Mouse (Mus musculus): ENCODE results near the gene Lysmd2. TPM values are rescaled to one million over a fixed set of nuclear protein-coding genes. Genes with fewer than 3 reads are reported as not detected.
A peak's percentile ranks its signal among the peaks of the same experiment; 100 is the strongest.
"Not testable (repeated sequence)": the region's sequence is repeated elsewhere in the genome, so short reads cannot be mapped to it uniquely, and the experiment has no call there.

Gene Lysmd2
- 1 to 10 TPM; 5.3 to 5.8 TPM for total RNA-seq (2021)
- long read RNA-seq, experiment 1, transcript Lysmd2-201 (3 exons, 1,189 nt): major isoform, 8 of 11 reads
- long read RNA-seq, experiment 1, partial matches to known transcripts: 0 of 11 reads
- long read RNA-seq, experiment 1, other reads (novel, unspliced or antisense): 3 of 11 reads
- long read RNA-seq, experiment 2, transcript Lysmd2-201 (3 exons, 1,189 nt): major isoform, 16 of 20 reads
- long read RNA-seq, experiment 2, partial matches to known transcripts: 0 of 20 reads
- long read RNA-seq, experiment 2, other reads (novel, unspliced or antisense): 1 of 20 reads

GRCm38 (mm10) chr9:75625556-75626307 is at the start of gene Lysmd2:
TSS of gene Lysmd2 (plus strand) at chr9:75625741.
- DNase-seq: peak; percentile 72 to 80
- intact Hi-C loops (cut with DNase I): no loop called here

- DNase-seq: no peak
- intact Hi-C loops (cut with DNase I): no loop called here
Measured at GRCm38 (mm10) chr9:75579321-75579720, 46.2 kb upstream of the Lysmd2 start.

GRCm38 (mm10) chr9:75581694-75582350 is 43.7 kb upstream of the Lysmd2 start:
- DNase-seq: no peak
- intact Hi-C loops (cut with DNase I): loop anchor here (2.0 kb wide), 1 partner anchor 61 kb away; no protein-coding TSS in a partner anchor

GRCm38 (mm10) chr9:75589850-75590790 is 35.4 kb upstream of the Lysmd2 start:
- DNase-seq: no peak
- intact Hi-C loops (cut with DNase I): no loop called here

- intact Hi-C loops (cut with DNase I): no loop called here
- DNase-seq: no peak
Measured at GRCm38 (mm10) chr9:75593481-75593880, 32.1 kb upstream of the Lysmd2 start.

- no peak for DNase-seq
- intact Hi-C loops (cut with DNase I): no loop called here
Measured at GRCm38 (mm10) chr9:75597036-75597435, 28.5 kb upstream of the Lysmd2 start.

GRCm38 (mm10) chr9:75597596-75597995 is 27.9 kb upstream of the Lysmd2 start:
- no peak for DNase-seq
- intact Hi-C loops (cut with DNase I): no loop called here

GRCm38 (mm10) chr9:75599191-75599841 is 26.2 kb upstream of the Lysmd2 start:
- intact Hi-C loops (cut with DNase I): no loop called here
- DNase-seq: no peak

- DNase-seq: peak in 1 of 2 experiments; percentile 40
- intact Hi-C loops (cut with DNase I): no loop called here
Measured at GRCm38 (mm10) chr9:75600166-75600934, 25.2 kb upstream of the Lysmd2 start.

GRCm38 (mm10) chr9:75601510-75601909 is 24.0 kb upstream of the Lysmd2 start:
- intact Hi-C loops (cut with DNase I): no loop called here
- DNase-seq: no peak

- intact Hi-C loops (cut with DNase I): no loop called here
- DNase-seq: no peak
Measured at GRCm38 (mm10) chr9:75607496-75607895, 18.0 kb upstream of the Lysmd2 start.

GRCm38 (mm10) chr9:75609505-75609904 is 16.0 kb upstream of the Lysmd2 start:
- intact Hi-C loops (cut with DNase I): no loop called here
- no peak for DNase-seq

- intact Hi-C loops (cut with DNase I): no loop called here
- DNase-seq: no peak
Measured at GRCm38 (mm10) chr9:75609965-75610364, 15.6 kb upstream of the Lysmd2 start.

GRCm38 (mm10) chr9:75610571-75611493 is 14.7 kb upstream of the Lysmd2 start, which contains the start of gene Tmod2:
TSS of gene Tmod2 (minus strand) at chr9:75611325.
- peak; percentile 33 to 45 for DNase-seq
- intact Hi-C loops (cut with DNase I): no loop called here

- intact Hi-C loops (cut with DNase I): no loop called here
- no peak for DNase-seq
Measured at GRCm38 (mm10) chr9:75616560-75616959, 9.0 kb upstream of the Lysmd2 start.

- DNase-seq: no peak
- intact Hi-C loops (cut with DNase I): no loop called here
Measured at GRCm38 (mm10) chr9:75618836-75619400, 6.6 kb upstream of the Lysmd2 start.

- DNase-seq; intact Hi-C loops (cut with DNase I): not testable (repeated sequence)
Measured at GRCm38 (mm10) chr9:75619761-75620160, 5.8 kb upstream of the Lysmd2 start.

All from gastrocnemius, postnatal 36 days (tissue).